Mouse (Mus musculus): Measurements from ENCODE around the gene Tmem168. TPM values are rescaled to one million over a fixed set of nuclear protein-coding genes. Genes with fewer than 3 reads are reported as not detected.

Gene Tmem168
- 10 to 100 TPM; 37.1 to 43.5 TPM for polyA plus RNA-seq (2017; shearing (Covaris generic))

- peak; percentile 89 for ATAC-seq
These were observed at the start of gene Tmem168 for GRCm38 (mm10) chr6:13607621-13608493. TSS of gene Tmem168 (minus strand) at chr6:13608100.

- no peak for ATAC-seq
These were observed 46.2 kb upstream of the Tmem168 start for GRCm38 (mm10) chr6:13654081-13654480.

- no peak for ATAC-seq
These were observed 44.4 kb upstream of the Tmem168 start for GRCm38 (mm10) chr6:13652284-13652683.

- ATAC-seq: peak; percentile 67
These were observed 43.0 kb upstream of the Tmem168 start for GRCm38 (mm10) chr6:13650854-13651253.

GRCm38 (mm10) chr6:13648305-13648704, 40.4 kb upstream of the Tmem168 start:
- ATAC-seq: no peak

GRCm38 (mm10) chr6:13636582-13636989, 28.7 kb upstream of the Tmem168 start:
- ATAC-seq: no peak

- ATAC-seq: no peak
These were observed 24.7 kb upstream of the Tmem168 start for GRCm38 (mm10) chr6:13632571-13632970.

GRCm38 (mm10) chr6:13630607-13631006, 22.7 kb upstream of the Tmem168 start:
- ATAC-seq: no peak

- no peak for ATAC-seq
These were observed 11.7 kb upstream of the Tmem168 start for GRCm38 (mm10) chr6:13619618-13620017.

- ATAC-seq: no peak
These were observed 9.2 kb upstream of the Tmem168 start for GRCm38 (mm10) chr6:13617110-13617509.

GRCm38 (mm10) chr6:13614568-13614967, 6.7 kb upstream of the Tmem168 start:
- peak; percentile 56 for ATAC-seq

- ATAC-seq: no peak
These were observed 5.8 kb upstream of the Tmem168 start for GRCm38 (mm10) chr6:13613671-13614070.

GRCm38 (mm10) chr6:13610869-13611268, 3.0 kb upstream of the Tmem168 start:
- ATAC-seq: no peak

GRCm38 (mm10) chr6:13609353-13610140, 1.6 kb upstream of the Tmem168 start:
- ATAC-seq: no peak

GRCm38 (mm10) chr6:13606921-13607620, 829 bp downstream of the Tmem168 start:
- ATAC-seq: peak; percentile 12

GRCm38 (mm10) chr6:13606394-13606793, 1.5 kb downstream of the Tmem168 start:
- no peak for ATAC-seq

- no peak for ATAC-seq
These were observed 4.8 kb downstream of the Tmem168 start for GRCm38 (mm10) chr6:13603134-13603533.

- no peak for ATAC-seq
These were observed 6.3 kb downstream of the Tmem168 start for GRCm38 (mm10) chr6:13601587-13601986.

- ATAC-seq: peak; percentile 51
These were observed 9.5 kb downstream of the Tmem168 start for GRCm38 (mm10) chr6:13598239-13598923.

GRCm38 (mm10) chr6:13592729-13593345, 15.1 kb downstream of the Tmem168 start:
- no peak for ATAC-seq

GRCm38 (mm10) chr6:13586560-13586959, 21.3 kb downstream of the Tmem168 start:
- no peak for ATAC-seq

GRCm38 (mm10) chr6:13586154-13586553, 21.7 kb downstream of the Tmem168 start:
- no peak for ATAC-seq

Data from CD4-positive, CD25-positive, alpha-beta regulatory T cell, adult 4 months (primary cell).